Comparison of ENCODE assay signal across 9 mouse cellular contexts in genomic region chr3:84227628-84228027, GRCm38 (mm10). TPM values are rescaled to one million over a fixed set of nuclear protein-coding genes. Genes with fewer than 3 reads are reported as not detected.
DNase-seq lines count a peak whose midpoint lies in the region; ATAC-seq and TF ChIP-seq lines count a peak whose summit lies in the region.
"Had no signal": no experiment of that assay in that cellular context is flagged by ENCODE, and none has a peak within 500 bp of the region (broad histone marks: within the 10 kb centered on the region; RNA-seq: fewer than 3 reads in every experiment).

No protein-coding gene starts in this region.

- WGBS in forebrain, embryonic 10.5 days = 42% methylated on average over 8 of the region's 8 CpGs
- WGBS in forebrain, embryonic 11.5 days = 39% methylated on average over 8 of the region's 8 CpGs
- WGBS in lung, embryonic 15.5 days = 17% methylated on average over 8 of the region's 8 CpGs
- WGBS in lung, adult 2 months = 29% methylated on average over 8 of the region's 8 CpGs
- 40% methylated on average over 8 of the region's 8 CpGs for WGBS in limb, embryonic 13.5 days
- WGBS in stomach, postnatal 0 days = 31% methylated on average over 8 of the region's 8 CpGs

- H3K4me2 ChIP-seq in forebrain, embryonic 11.5 days (ENCODE audit: low read depth, low read length, severe bottlenecking) = no peak overlapping the region
- peak overlapping the region; percentile 37 for H3K4me2 ChIP-seq in lung, embryonic 15.5 days
- 0 out of 2 replicates have a peak overlapping the region, but pooled peaks have one; percentile 84 for H3K4me2 ChIP-seq in limb, embryonic 13.5 days (replicated peaks)
- peak overlapping the region; percentile 23; the same call in 1 of the 2 replicates for H3K4me2 ChIP-seq in stomach, postnatal 0 days (replicated peaks; ENCODE audit: low read depth)

- peak overlapping the region; percentile 59 for H3K4me3 ChIP-seq in forebrain, embryonic 10.5 days
- H3K4me3 ChIP-seq in forebrain, embryonic 11.5 days (ENCODE audit: low read depth, low read length) = no peak overlapping the region
- H3K4me3 ChIP-seq in lung, embryonic 15.5 days = peak overlapping the region; percentile 2; the same call in 1 of the 2 replicates
- no peak overlapping the region for H3K4me3 ChIP-seq in lung, adult 2 months (replicated peaks; ENCODE audit: extremely low read depth, low read depth, low read length)
- no peak overlapping the region for H3K4me3 ChIP-seq in limb, embryonic 13.5 days
- no peak overlapping the region for H3K4me3 ChIP-seq in stomach, postnatal 0 days (ENCODE audit: low read depth, low read length)

- no peak overlapping the region for H3K9ac ChIP-seq in forebrain, embryonic 11.5 days (ENCODE audit: low read length)
- no peak overlapping the region for H3K9ac ChIP-seq in lung, embryonic 15.5 days
- H3K9ac ChIP-seq in limb, embryonic 13.5 days = no peak overlapping the region
- H3K9ac ChIP-seq in stomach, postnatal 0 days (ENCODE audit: low read length) = no peak overlapping the region

- peak overlapping the region; percentile 86 for H3K27ac ChIP-seq in forebrain, embryonic 10.5 days
- H3K27ac ChIP-seq in forebrain, embryonic 11.5 days (ENCODE audit: low read depth, low read length) = no peak overlapping the region
- peak overlapping the region; percentile 8; the same call in 1 of the 2 replicates for H3K27ac ChIP-seq in lung, embryonic 15.5 days
- no peak overlapping the region for H3K27ac ChIP-seq in limb, embryonic 13.5 days
- peak overlapping the region; percentile 67; the same call in 1 of the 2 replicates for H3K27ac ChIP-seq in stomach, postnatal 0 days (replicated peaks)

- H3K36me3 ChIP-seq in forebrain, embryonic 10.5 days (replicated peaks) = no peaks in the 10 kb centered on the region
- no peaks in the 10 kb centered on the region for H3K36me3 ChIP-seq in forebrain, embryonic 11.5 days (ENCODE audit: control insufficient read depth, insufficient read depth, low read length)
- no peaks in the 10 kb centered on the region for H3K36me3 ChIP-seq in lung, embryonic 15.5 days
- H3K36me3 ChIP-seq in limb, embryonic 13.5 days = no peaks in the 10 kb centered on the region
- no peaks in the 10 kb centered on the region for H3K36me3 ChIP-seq in stomach, postnatal 0 days (ENCODE audit: control insufficient read depth, insufficient read depth, low read length)

- ATAC-seq in forebrain, embryonic 11.5 days (replicated peaks; ENCODE audit: low FRiP score) = no peak
- ATAC-seq in lung, embryonic 15.5 days (ENCODE audit: borderline replicate concordance, extremely low read depth, low FRiP score, low TSS enrichment) = no peak
- no peak for ATAC-seq in limb, embryonic 13.5 days (ENCODE audit: low FRiP score, low read depth)
- no peak for ATAC-seq in stomach, postnatal 0 days (ENCODE audit: low FRiP score, low TSS enrichment)

- TF ChIP-seq CTCF in lung, adult 2 months (IDR thresholded peaks at IDR 0.05; ENCODE audit: insufficient read depth, low read length) = no peak
- no peak for TF ChIP-seq CTCF in stomach, postnatal 0 days (IDR thresholded peaks at IDR 0.05; ENCODE audit: low read depth)

- H3K27me3 ChIP-seq in forebrain, embryonic 10.5 days (ENCODE audit: poor library complexity, severe bottlenecking) = peaks cover 4% of the 10 kb centered on the region
- no peaks in the 10 kb centered on the region for H3K27me3 ChIP-seq in forebrain, embryonic 11.5 days (ENCODE audit: control insufficient read depth, insufficient read depth, low read length)
- no peaks in the 10 kb centered on the region for H3K27me3 ChIP-seq in lung, embryonic 15.5 days
- H3K27me3 ChIP-seq in limb, embryonic 13.5 days = no peaks in the 10 kb centered on the region
- no peaks in the 10 kb centered on the region for H3K27me3 ChIP-seq in stomach, postnatal 0 days (ENCODE audit: control insufficient read depth, insufficient read depth, low read length)

- no peak for DNase-seq in forebrain, embryonic 10.5 days (ENCODE audit: extremely low spot score, low spot score)
- no peak for DNase-seq in forebrain, embryonic 11.5 days (ENCODE audit: low spot score)
- no peak for DNase-seq in lung, adult 2 months
- DNase-seq in stomach, postnatal 0 days (ENCODE audit: low spot score) = no peak
- DNase-seq in testis, postnatal 14 days (ENCODE audit: low spot score) = no peak
- DNase-seq in MN1 (ENCODE audit: low spot score) = no peak
- DNase-seq: liver had no signal

- TF ChIP-seq POLR2A in lung, adult 2 months (IDR thresholded peaks at IDR 0.05; ENCODE audit: borderline replicate concordance, extremely low read depth, low read depth, low read length) = no peak

- H3K4me1 ChIP-seq in forebrain, embryonic 10.5 days = peaks cover 31% of the 10 kb centered on the region
- no peaks in the 10 kb centered on the region; the same call in 1 of the 2 replicates for H3K4me1 ChIP-seq in forebrain, embryonic 11.5 days (replicated peaks; ENCODE audit: control insufficient read depth, insufficient read depth, low read length)
- H3K4me1 ChIP-seq in lung, embryonic 15.5 days = peaks cover 29% of the 10 kb centered on the region
- H3K4me1 ChIP-seq in lung, adult 2 months (ENCODE audit: control insufficient read depth, insufficient read depth, low read length) = peaks cover 5% of the 10 kb centered on the region; the same call in 1 of the 2 replicates
- peaks cover 15% of the 10 kb centered on the region for H3K4me1 ChIP-seq in limb, embryonic 13.5 days
- no peaks in the 10 kb centered on the region; the same call in 1 of the 2 replicates for H3K4me1 ChIP-seq in stomach, postnatal 0 days (replicated peaks; ENCODE audit: control insufficient read depth, insufficient read depth)

- H3K9me3 ChIP-seq in forebrain, embryonic 10.5 days = no peaks in the 10 kb centered on the region
- H3K9me3 ChIP-seq in forebrain, embryonic 11.5 days (ENCODE audit: control insufficient read depth, low read length) = no peaks in the 10 kb centered on the region
- H3K9me3 ChIP-seq in lung, embryonic 15.5 days = no peaks in the 10 kb centered on the region
- H3K9me3 ChIP-seq in limb, embryonic 13.5 days = no peaks in the 10 kb centered on the region
- no peaks in the 10 kb centered on the region for H3K9me3 ChIP-seq in stomach, postnatal 0 days (ENCODE audit: control insufficient read depth, low read length)

- TF ChIP-seq EP300 in stomach, postnatal 0 days (optimal IDR thresholded peaks at IDR 0.05) = no peak

RNA-seq across cellular contexts. Expression of gene Gm6525, which starts 53.7 kb away (rescaled TPM):
- polyA plus RNA-seq in forebrain, embryonic 10.5 days (2016; fragmentation: Nextera tagmentation; extraction: Ambion mirVana) = 0.87 and 1.5 TPM in 2 replicates
- 0.43 and 1.1 TPM in 2 replicates for polyA plus RNA-seq in forebrain, embryonic 11.5 days (2014; fragmentation: Nextera tagmentation; extraction: Ambion mirVana)
- polyA plus RNA-seq in lung, embryonic 15.5 days (2015; fragmentation: Nextera tagmentation; extraction: Ambion mirVana) = 0.52 and 0.67 TPM in 2 replicates
- polyA plus RNA-seq in lung, adult 2 months (2012; rRNA removed) = not detected in 2 replicates
- 1.3 and 1.5 TPM in 2 replicates for polyA plus RNA-seq in limb, embryonic 13.5 days (2015; fragmentation: Nextera tagmentation; extraction: Ambion mirVana)
- 0.75 and 0.88 TPM in 2 replicates for polyA plus RNA-seq in stomach, postnatal 0 days (2015; fragmentation: Nextera tagmentation; extraction: Ambion mirVana)

Comparison
In these comparisons a context has a peak if more than half of its experiments do, and no peak if none do; other contexts are left out.
1. H3K27ac ChIP-seq: peak in forebrain, embryonic 10.5 days (single experiment), lung, embryonic 15.5 days (single experiment) and stomach, postnatal 0 days (single experiment); none in forebrain, embryonic 11.5 days (single experiment) and limb, embryonic 13.5 days (single experiment).
2. H3K4me3 ChIP-seq: peak in forebrain, embryonic 10.5 days (single experiment) and lung, embryonic 15.5 days (single experiment); none in forebrain, embryonic 11.5 days (single experiment), lung, adult 2 months (single experiment), limb, embryonic 13.5 days (single experiment) and stomach, postnatal 0 days (single experiment).